Mouse (Mus musculus): Measurements from ENCODE around the gene H2-M10.1. TPM values are rescaled to one million over a fixed set of nuclear protein-coding genes. Genes with fewer than 3 reads are reported as not detected.
A peak's percentile ranks its signal among the peaks of the same experiment; 100 is the strongest.
"Not testable (repeated sequence)": the region's sequence is repeated elsewhere in the genome, so short reads cannot be mapped to it uniquely, and the experiment has no call there.

The H2-M10.1 gene
- polyA plus RNA-seq (2014; fragmentation: Nextera tagmentation; extraction: Ambion mirVana): not detected in 2 replicates

DNA sequence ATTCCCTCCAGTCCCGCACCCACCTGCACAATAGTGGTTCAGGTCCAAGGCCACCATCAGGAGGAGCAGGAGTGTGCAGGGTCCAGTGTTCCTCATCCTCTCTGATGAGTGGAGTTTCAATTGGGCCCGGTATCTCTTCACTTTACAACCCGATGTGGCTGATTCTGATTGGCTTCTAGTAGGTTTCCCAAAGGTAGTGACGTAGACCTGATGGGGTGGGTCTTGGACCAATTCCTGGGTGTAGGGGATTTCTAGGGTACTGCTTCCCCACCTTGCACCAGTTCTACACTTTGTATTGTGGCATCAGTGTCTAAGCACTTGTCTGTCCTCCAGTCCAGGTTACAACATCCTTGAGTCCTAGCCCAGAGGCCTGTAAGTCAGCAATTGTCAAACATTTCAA is at the start of gene H2-M10.1:
H2-M10.1 (minus strand) TSS at position 101 of the 400 bp plus-strand sequence.
- no peaks in the 10 kb centered on the region for H3K4me1 ChIP-seq (replicated peaks; ENCODE audit: control insufficient read depth, insufficient read depth, low read length)
- 79% methylated on average over 4 of the region's 4 CpGs for WGBS

DNA sequence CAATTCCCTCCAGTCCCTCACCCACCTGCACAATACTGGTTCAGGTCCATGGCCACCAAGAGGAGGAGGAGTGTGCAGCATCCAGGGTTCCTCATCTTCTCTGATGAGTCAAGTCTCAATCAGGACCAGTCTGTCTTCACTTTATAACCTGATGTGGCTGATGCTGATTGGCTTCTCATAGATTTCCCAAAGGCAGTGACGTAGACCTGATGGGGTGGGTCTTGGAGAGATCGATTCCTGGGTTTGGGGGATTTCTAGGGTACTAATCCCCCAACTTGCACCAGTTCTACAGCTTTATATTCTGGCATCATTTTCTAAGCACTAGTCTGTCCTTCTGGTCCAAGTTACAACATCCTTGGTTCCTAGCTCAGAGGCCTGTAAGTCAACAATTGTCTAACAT is 42.4 kb upstream of the H2-M10.1 start, which contains the start of gene H2-M10.3:
H2-M10.3 (minus strand) TSS at position 101 of the 400 bp plus-strand sequence.
- not testable (repeated sequence) for ATAC-seq (replicated peaks; ENCODE audit: low FRiP score); H3K36me3 ChIP-seq (ENCODE audit: control insufficient read depth, insufficient read depth, low read length); H3K4me2 ChIP-seq; H3K9ac ChIP-seq (ENCODE audit: low read depth, low read length); H3K4me1 ChIP-seq (replicated peaks; ENCODE audit: control insufficient read depth, insufficient read depth, low read length); DNase-seq (ENCODE audit: low spot score); H3K9me3 ChIP-seq (ENCODE audit: control insufficient read depth, low read length); H3K27ac ChIP-seq (ENCODE audit: low read depth, low read length); H3K27me3 ChIP-seq (replicated peaks; ENCODE audit: control insufficient read depth, insufficient read depth, low read length); H3K4me3 ChIP-seq (ENCODE audit: low read depth, low read length)
- 76% methylated on average over 2 of the region's 2 CpGs for WGBS

More for the DNA sequence above, at the start of gene H2-M10.1:
- H3K36me3 ChIP-seq (ENCODE audit: control insufficient read depth, insufficient read depth, low read length): no peaks in the 10 kb centered on the region
- H3K9me3 ChIP-seq (ENCODE audit: control insufficient read depth, low read length): no peaks in the 10 kb centered on the region
- ATAC-seq (replicated peaks; ENCODE audit: low FRiP score) (no peak), DNase-seq (ENCODE audit: low spot score) (no peak)
- no peak within 1 kb of the TSS for H3K4me3 ChIP-seq (ENCODE audit: low read depth, low read length)
- no peak within 1 kb of the TSS for H3K4me2 ChIP-seq
- H3K27ac ChIP-seq (ENCODE audit: low read depth, low read length): no peak within 1 kb of the TSS
- H3K27me3 ChIP-seq (replicated peaks; ENCODE audit: control insufficient read depth, insufficient read depth, low read length): no peaks in the 10 kb centered on the region
- no peak within 1 kb of the TSS for H3K9ac ChIP-seq (ENCODE audit: low read depth, low read length)

DNA sequence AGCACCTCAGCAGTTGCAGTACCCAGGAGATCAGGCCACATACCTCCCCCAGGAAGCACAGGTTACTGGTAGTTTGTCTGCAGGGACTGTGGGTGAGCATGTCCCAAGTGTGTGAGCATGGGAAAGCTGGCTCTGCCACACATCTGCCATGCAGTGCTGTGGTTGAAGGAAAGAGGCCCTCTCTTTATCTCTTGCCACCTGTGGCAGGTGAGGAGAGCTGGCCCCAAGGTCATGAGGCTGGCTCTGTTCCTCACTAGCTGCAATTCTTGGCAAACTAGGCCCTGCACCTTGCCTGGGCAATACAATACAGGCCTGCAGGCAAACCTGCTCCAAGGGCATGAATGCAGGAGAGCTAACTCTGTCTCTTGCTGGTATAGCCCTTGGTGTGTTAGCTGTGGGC is 36.4 kb upstream of the H2-M10.1 start:
- not testable (repeated sequence) for H3K36me3 ChIP-seq (ENCODE audit: control insufficient read depth, insufficient read depth, low read length); H3K27me3 ChIP-seq (replicated peaks; ENCODE audit: control insufficient read depth, insufficient read depth, low read length); H3K27ac ChIP-seq (ENCODE audit: low read depth, low read length); H3K4me1 ChIP-seq (replicated peaks; ENCODE audit: control insufficient read depth, insufficient read depth, low read length); H3K9ac ChIP-seq (ENCODE audit: low read depth, low read length); H3K4me2 ChIP-seq; ATAC-seq (replicated peaks; ENCODE audit: low FRiP score); H3K4me3 ChIP-seq (ENCODE audit: low read depth, low read length); DNase-seq (ENCODE audit: low spot score); H3K9me3 ChIP-seq (ENCODE audit: control insufficient read depth, low read length)

DNA sequence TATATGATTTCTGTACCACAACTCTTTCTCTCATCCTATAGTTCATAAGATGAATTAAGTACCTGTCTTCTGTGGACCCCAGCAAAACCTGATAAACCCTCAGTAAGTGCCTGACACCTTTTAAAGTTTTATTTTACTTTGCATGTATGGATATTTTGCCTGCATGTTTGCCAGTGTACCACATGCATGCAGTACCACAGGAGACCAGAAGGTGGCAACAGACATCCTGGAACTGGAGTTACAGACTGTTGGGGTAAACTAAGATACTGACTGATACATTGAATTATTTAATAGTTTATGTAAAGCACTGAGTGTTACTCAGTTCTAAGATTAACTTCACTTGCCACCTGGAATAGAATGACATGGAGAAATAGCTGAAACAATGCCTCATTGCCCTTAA is 31.6 kb upstream of the H2-M10.1 start:
- not testable (repeated sequence) for H3K4me1 ChIP-seq (replicated peaks; ENCODE audit: control insufficient read depth, insufficient read depth, low read length); H3K4me3 ChIP-seq (ENCODE audit: low read depth, low read length); H3K27ac ChIP-seq (ENCODE audit: low read depth, low read length); DNase-seq (ENCODE audit: low spot score); H3K9ac ChIP-seq (ENCODE audit: low read depth, low read length); ATAC-seq (replicated peaks; ENCODE audit: low FRiP score); H3K36me3 ChIP-seq (ENCODE audit: control insufficient read depth, insufficient read depth, low read length); H3K4me2 ChIP-seq; H3K27me3 ChIP-seq (replicated peaks; ENCODE audit: control insufficient read depth, insufficient read depth, low read length); H3K9me3 ChIP-seq (ENCODE audit: control insufficient read depth, low read length)

DNA sequence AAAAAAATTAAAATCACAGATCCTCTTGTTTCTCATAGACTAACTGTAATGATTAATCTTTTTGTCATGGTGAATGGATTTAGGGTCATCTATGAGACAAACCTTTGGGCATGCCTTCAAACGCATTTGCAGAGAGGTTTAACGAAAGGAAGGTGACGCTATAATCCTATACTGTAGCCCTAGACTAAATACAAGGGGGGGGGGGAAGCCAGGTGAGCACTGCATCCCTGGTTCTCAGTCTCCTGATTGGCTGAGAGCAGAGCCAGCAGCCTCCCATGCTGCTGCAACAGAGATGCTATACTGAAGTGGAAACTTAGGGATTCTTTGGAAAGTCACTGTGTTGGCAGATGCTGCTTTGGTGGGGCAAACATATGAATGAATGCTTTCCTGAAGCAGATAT is 29.8 kb upstream of the H2-M10.1 start:
- no peaks in the 10 kb centered on the region for H3K9me3 ChIP-seq (ENCODE audit: control insufficient read depth, low read length)
- no peak overlapping the region for H3K4me3 ChIP-seq (ENCODE audit: low read depth, low read length)
- WGBS: 58% methylated on average over 3 of the region's 3 CpGs
- no peak for ATAC-seq (replicated peaks; ENCODE audit: low FRiP score)
- H3K27me3 ChIP-seq (replicated peaks; ENCODE audit: control insufficient read depth, insufficient read depth, low read length): no peaks in the 10 kb centered on the region
- no peaks in the 10 kb centered on the region for H3K36me3 ChIP-seq (ENCODE audit: control insufficient read depth, insufficient read depth, low read length)
- H3K27ac ChIP-seq (ENCODE audit: low read depth, low read length): no peak overlapping the region
- no peaks in the 10 kb centered on the region for H3K4me1 ChIP-seq (replicated peaks; ENCODE audit: control insufficient read depth, insufficient read depth, low read length)
- H3K9ac ChIP-seq (ENCODE audit: low read depth, low read length): no peak overlapping the region
- H3K4me2 ChIP-seq: no peak overlapping the region
- no peak for DNase-seq (ENCODE audit: low spot score)

DNA sequence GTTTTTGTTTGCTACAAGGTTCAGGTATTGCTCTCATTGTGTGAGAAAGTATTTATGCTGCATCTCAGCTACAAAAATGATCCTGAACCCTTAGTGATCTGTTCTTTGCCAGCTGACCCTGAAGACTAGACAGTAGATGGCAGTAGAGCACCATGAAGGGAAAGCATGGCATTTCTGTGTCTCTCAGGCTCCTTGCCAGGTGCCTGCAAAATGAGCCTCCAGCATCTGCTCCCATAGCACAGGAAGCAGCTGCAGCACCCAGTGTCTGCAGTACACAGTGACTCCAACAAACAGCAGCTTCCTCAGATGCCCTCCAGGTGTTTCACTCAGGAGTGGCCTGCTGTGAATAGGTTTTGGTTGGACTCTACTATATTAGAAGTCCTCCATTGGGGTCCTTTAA is 29.4 kb upstream of the H2-M10.1 start:
- ATAC-seq (replicated peaks; ENCODE audit: low FRiP score); H3K4me3 ChIP-seq (ENCODE audit: low read depth, low read length); H3K9me3 ChIP-seq (ENCODE audit: control insufficient read depth, low read length); H3K9ac ChIP-seq (ENCODE audit: low read depth, low read length); H3K4me1 ChIP-seq (replicated peaks; ENCODE audit: control insufficient read depth, insufficient read depth, low read length); H3K36me3 ChIP-seq (ENCODE audit: control insufficient read depth, insufficient read depth, low read length); H3K27ac ChIP-seq (ENCODE audit: low read depth, low read length); DNase-seq (ENCODE audit: low spot score); H3K4me2 ChIP-seq; H3K27me3 ChIP-seq (replicated peaks; ENCODE audit: control insufficient read depth, insufficient read depth, low read length): not testable (repeated sequence)

DNA sequence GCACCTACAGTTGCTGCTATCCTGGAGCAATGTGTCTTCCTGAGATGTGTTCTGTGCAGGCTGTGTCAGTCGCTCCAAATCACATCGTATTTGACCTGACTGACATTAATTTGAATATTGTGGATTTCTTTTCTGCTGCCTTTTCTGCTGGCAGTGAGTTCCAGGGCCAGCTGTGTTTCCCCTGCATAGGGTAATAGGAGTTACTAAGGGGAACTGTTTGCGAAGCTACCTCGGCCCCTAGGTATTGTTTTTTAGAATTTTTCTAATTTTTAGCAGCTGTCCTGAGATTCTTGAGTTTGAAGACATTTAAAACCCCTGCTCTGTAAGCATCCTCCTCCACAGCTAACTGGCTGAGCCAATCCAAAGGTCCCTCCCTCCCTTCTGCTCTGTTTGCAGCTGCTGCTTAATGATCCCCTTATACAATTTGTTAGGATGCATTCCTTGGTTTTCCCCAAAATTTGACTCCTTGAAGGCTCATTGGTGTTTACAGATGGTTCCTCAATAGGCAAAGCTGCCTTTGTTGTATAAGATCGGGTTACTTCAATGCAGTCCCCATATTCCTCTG is 10.2 kb downstream of the H2-M10.1 start:
- Histone ChIP-seq H3K9ac (ENCODE audit: low read depth, low read length) (no peak overlapping the region), H3K4me2 (peak overlapping the region; percentile 85), H3K27me3 (replicated peaks; ENCODE audit: control insufficient read depth, insufficient read depth, low read length) (no peaks in the 10 kb centered on the region), H3K36me3 (ENCODE audit: control insufficient read depth, insufficient read depth, low read length) (no peaks in the 10 kb centered on the region), H3K27ac (ENCODE audit: low read depth, low read length) (no peak overlapping the region), H3K4me3 (ENCODE audit: low read depth, low read length) (peak overlapping the region; percentile 56), H3K4me1 (replicated peaks; ENCODE audit: control insufficient read depth, insufficient read depth, low read length) (no peaks in the 10 kb centered on the region), H3K9me3 (ENCODE audit: control insufficient read depth, low read length) (no peaks in the 10 kb centered on the region)
- WGBS: 39% methylated on average over 5 of the region's 5 CpGs
- ATAC-seq (replicated peaks; ENCODE audit: low FRiP score) (no peak), DNase-seq (ENCODE audit: low spot score) (no peak)

DNA sequence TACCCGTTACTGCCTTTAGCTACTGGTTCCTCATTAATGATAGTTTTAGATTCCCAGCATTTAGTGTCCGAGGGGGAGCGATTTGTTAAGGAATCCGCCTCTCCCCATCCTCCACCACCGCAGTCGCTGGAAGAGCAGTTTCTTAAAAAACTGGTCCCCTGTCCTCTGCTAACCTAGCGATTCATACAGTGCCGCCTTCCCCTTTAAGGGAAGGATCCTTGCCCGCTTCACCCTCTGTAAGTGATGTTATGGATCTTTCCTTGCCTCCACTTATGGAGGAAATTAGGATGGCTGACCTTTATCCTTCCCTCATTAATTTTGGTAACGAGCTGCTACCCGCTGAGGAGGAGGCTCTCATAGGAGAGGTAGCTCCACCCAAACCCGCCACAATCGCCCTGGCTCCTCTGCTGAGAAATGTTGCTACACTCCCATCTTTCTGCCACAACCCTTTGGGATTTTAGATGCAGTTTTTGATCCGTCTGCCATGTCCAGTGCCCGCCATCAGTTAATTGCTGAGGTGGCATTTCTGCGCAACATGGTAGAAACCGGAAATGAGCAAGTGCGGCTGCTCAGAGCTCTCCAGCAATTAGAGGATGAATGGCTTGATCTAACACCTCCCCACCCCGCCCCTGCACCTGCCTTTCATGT is 10.8 kb downstream of the H2-M10.1 start:
- H3K36me3 ChIP-seq (ENCODE audit: control insufficient read depth, insufficient read depth, low read length): no peaks in the 10 kb centered on the region
- ATAC-seq (replicated peaks; ENCODE audit: low FRiP score) (peak; percentile 53; the same call in 1 of the 2 replicates), DNase-seq (ENCODE audit: low spot score) (peak; percentile 54)
- H3K4me1 ChIP-seq (replicated peaks; ENCODE audit: control insufficient read depth, insufficient read depth, low read length): no peaks in the 10 kb centered on the region
- H3K27ac ChIP-seq (ENCODE audit: low read depth, low read length): no peak overlapping the region
- H3K4me3 ChIP-seq (ENCODE audit: low read depth, low read length): peak overlapping the region; percentile 56
- WGBS: 2% methylated on average over 19 of the region's 19 CpGs
- H3K4me2 ChIP-seq: peak overlapping the region; percentile 85
- no peaks in the 10 kb centered on the region for H3K9me3 ChIP-seq (ENCODE audit: control insufficient read depth, low read length)
- H3K27me3 ChIP-seq (replicated peaks; ENCODE audit: control insufficient read depth, insufficient read depth, low read length): no peaks in the 10 kb centered on the region
- H3K9ac ChIP-seq (ENCODE audit: low read depth, low read length): peak overlapping the region; percentile 53

DNA sequence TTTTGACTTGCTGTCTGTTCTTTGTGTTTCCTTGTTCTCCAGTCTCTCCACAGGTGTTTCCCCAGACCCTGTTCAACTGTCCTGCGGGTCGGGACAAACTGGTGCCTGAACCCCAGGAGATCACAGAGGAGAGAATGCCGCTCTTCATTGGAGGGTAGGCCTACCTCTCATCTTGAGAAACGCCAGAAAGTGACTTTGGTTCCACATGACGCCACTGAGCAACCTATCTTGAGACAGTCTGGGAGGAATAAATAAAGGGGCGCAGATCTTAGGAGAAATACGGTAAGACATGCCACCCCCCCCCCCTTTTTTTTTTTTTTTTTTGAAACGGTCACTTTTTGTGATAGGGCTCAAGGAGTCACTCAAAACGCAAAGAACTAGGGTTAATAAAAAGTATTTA is 11.4 kb downstream of the H2-M10.1 start:
- no peak overlapping the region; the same call in 1 of the 2 replicates for H3K9ac ChIP-seq (ENCODE audit: low read depth, low read length)
- peak overlapping the region; percentile 85 for H3K4me2 ChIP-seq
- no peak for ATAC-seq (replicated peaks; ENCODE audit: low FRiP score)
- WGBS: 11% methylated on average over 9 of the region's 9 CpGs
- H3K27ac ChIP-seq (ENCODE audit: low read depth, low read length): no peak overlapping the region
- no peaks in the 10 kb centered on the region for H3K36me3 ChIP-seq (ENCODE audit: control insufficient read depth, insufficient read depth, low read length)
- peak overlapping the region; percentile 56 for H3K4me3 ChIP-seq (ENCODE audit: low read depth, low read length)
- H3K27me3 ChIP-seq (replicated peaks; ENCODE audit: control insufficient read depth, insufficient read depth, low read length): no peaks in the 10 kb centered on the region
- peak; percentile 31 for DNase-seq (ENCODE audit: low spot score)
- H3K4me1 ChIP-seq (replicated peaks; ENCODE audit: control insufficient read depth, insufficient read depth, low read length): no peaks in the 10 kb centered on the region
- H3K9me3 ChIP-seq (ENCODE audit: control insufficient read depth, low read length): no peaks in the 10 kb centered on the region
